Mouse (Mus musculus): ENCODE results near the gene Rpl39l. TPM values are rescaled to one million over a fixed set of nuclear protein-coding genes. Genes with fewer than 3 reads are reported as not detected.

Gene Rpl39l
- 9.1 and 12.9 TPM in 2 replicates for polyA plus RNA-seq (2011; ENCODE audit: insufficient read depth, insufficient read length, low read depth, missing spikeins)

GRCm38 (mm10) chr16:10170005-10170404, at the start of gene Rpl39l:
Gene Rpl39l, plus strand, starts transcription at chr16:10170226.
- no peak within 1 kb of the TSS for H3K27ac ChIP-seq (ENCODE audit: insufficient read depth, low read length)
- H3K9ac ChIP-seq (ENCODE audit: low read depth, poor library complexity, severe bottlenecking), result no peak within 1 kb of the TSS
- H3K36me3 ChIP-seq (ENCODE audit: control insufficient read depth, insufficient read depth, low read length, poor library complexity, severe bottlenecking), result no peaks in the 10 kb centered on the region
- TF ChIP-seq EP300 (IDR thresholded peaks at IDR 0.05; ENCODE audit: insufficient read depth, low read depth, low read length), result no peak
- TF ChIP-seq CTCF (IDR thresholded peaks at IDR 0.05; ENCODE audit: low read depth, low read length), result no peak
- no peak for TF ChIP-seq POLR2A (IDR thresholded peaks at IDR 0.05; ENCODE audit: insufficient read depth, low read length)
- H3K4me1 ChIP-seq (ENCODE audit: control insufficient read depth, insufficient read depth, low read length), result no peaks in the 10 kb centered on the region
- H3K27me3 ChIP-seq (ENCODE audit: control insufficient read depth, insufficient read depth, low read length, poor library complexity, severe bottlenecking), result no peaks in the 10 kb centered on the region
- H3K9me3 ChIP-seq (replicated peaks; ENCODE audit: control insufficient read depth, insufficient read depth, low read length, poor library complexity, severe bottlenecking), result peaks cover 12% of the 10 kb centered on the region; the same call in 1 of the 2 replicates
- H3K4me3 ChIP-seq (ENCODE audit: low read depth, low read length), result peak within 1 kb of the TSS; percentile 41

- no peaks in the 10 kb centered on the region for H3K27me3 ChIP-seq (ENCODE audit: control insufficient read depth, insufficient read depth, low read length, poor library complexity, severe bottlenecking)
- TF ChIP-seq EP300 (IDR thresholded peaks at IDR 0.05; ENCODE audit: insufficient read depth, low read depth, low read length) (no peak), POLR2A (IDR thresholded peaks at IDR 0.05; ENCODE audit: insufficient read depth, low read length) (no peak), CTCF (IDR thresholded peaks at IDR 0.05; ENCODE audit: low read depth, low read length) (no peak)
- no peak overlapping the region for H3K4me3 ChIP-seq (ENCODE audit: low read depth, low read length)
- no peaks in the 10 kb centered on the region for H3K4me1 ChIP-seq (ENCODE audit: control insufficient read depth, insufficient read depth, low read length)
- H3K9ac ChIP-seq (ENCODE audit: low read depth, poor library complexity, severe bottlenecking), result no peak overlapping the region
- no peaks in the 10 kb centered on the region for H3K36me3 ChIP-seq (ENCODE audit: control insufficient read depth, insufficient read depth, low read length, poor library complexity, severe bottlenecking)
- no peak overlapping the region for H3K27ac ChIP-seq (ENCODE audit: insufficient read depth, low read length)
- peaks cover 18% of the 10 kb centered on the region for H3K9me3 ChIP-seq (replicated peaks; ENCODE audit: control insufficient read depth, insufficient read depth, low read length, poor library complexity, severe bottlenecking)
Measured at GRCm38 (mm10) chr16:10127586-10127985, 42.4 kb upstream of the Rpl39l start.

- Histone ChIP-seq H3K36me3 (ENCODE audit: control insufficient read depth, insufficient read depth, low read length, poor library complexity, severe bottlenecking) (no peaks in the 10 kb centered on the region), H3K27ac (ENCODE audit: insufficient read depth, low read length) (no peak overlapping the region), H3K4me3 (ENCODE audit: low read depth, low read length) (no peak overlapping the region), H3K9me3 (replicated peaks; ENCODE audit: control insufficient read depth, insufficient read depth, low read length, poor library complexity, severe bottlenecking) (peaks cover 7% of the 10 kb centered on the region), H3K27me3 (ENCODE audit: control insufficient read depth, insufficient read depth, low read length, poor library complexity, severe bottlenecking) (no peaks in the 10 kb centered on the region), H3K4me1 (ENCODE audit: control insufficient read depth, insufficient read depth, low read length) (no peaks in the 10 kb centered on the region), H3K9ac (ENCODE audit: low read depth, poor library complexity, severe bottlenecking) (no peak overlapping the region)
- no peak for TF ChIP-seq POLR2A (IDR thresholded peaks at IDR 0.05; ENCODE audit: insufficient read depth, low read length)
- TF ChIP-seq CTCF (IDR thresholded peaks at IDR 0.05; ENCODE audit: low read depth, low read length), result no peak
- no peak for TF ChIP-seq EP300 (IDR thresholded peaks at IDR 0.05; ENCODE audit: insufficient read depth, low read depth, low read length)
Measured at GRCm38 (mm10) chr16:10129052-10129911, 40.7 kb upstream of the Rpl39l start.

- no peak for TF ChIP-seq CTCF (IDR thresholded peaks at IDR 0.05; ENCODE audit: low read depth, low read length)
- TF ChIP-seq POLR2A (IDR thresholded peaks at IDR 0.05; ENCODE audit: insufficient read depth, low read length), result no peak
- TF ChIP-seq EP300 (IDR thresholded peaks at IDR 0.05; ENCODE audit: insufficient read depth, low read depth, low read length), result no peak
- Histone ChIP-seq H3K9ac (ENCODE audit: low read depth, poor library complexity, severe bottlenecking) (no peak overlapping the region), H3K27ac (ENCODE audit: insufficient read depth, low read length) (no peak overlapping the region), H3K36me3 (ENCODE audit: control insufficient read depth, insufficient read depth, low read length, poor library complexity, severe bottlenecking) (no peaks in the 10 kb centered on the region), H3K4me3 (ENCODE audit: low read depth, low read length) (no peak overlapping the region), H3K4me1 (ENCODE audit: control insufficient read depth, insufficient read depth, low read length) (no peaks in the 10 kb centered on the region), H3K27me3 (ENCODE audit: control insufficient read depth, insufficient read depth, low read length, poor library complexity, severe bottlenecking) (no peaks in the 10 kb centered on the region), H3K9me3 (replicated peaks; ENCODE audit: control insufficient read depth, insufficient read depth, low read length, poor library complexity, severe bottlenecking) (peaks cover 8% of the 10 kb centered on the region)
Measured at GRCm38 (mm10) chr16:10143166-10143565, 26.9 kb upstream of the Rpl39l start.

- H3K27me3 ChIP-seq (ENCODE audit: control insufficient read depth, insufficient read depth, low read length, poor library complexity, severe bottlenecking), result no peaks in the 10 kb centered on the region
- H3K9me3 ChIP-seq (replicated peaks; ENCODE audit: control insufficient read depth, insufficient read depth, low read length, poor library complexity, severe bottlenecking), result peaks cover 11% of the 10 kb centered on the region
- TF ChIP-seq CTCF (IDR thresholded peaks at IDR 0.05; ENCODE audit: low read depth, low read length), result no peak
- no peaks in the 10 kb centered on the region for H3K36me3 ChIP-seq (ENCODE audit: control insufficient read depth, insufficient read depth, low read length, poor library complexity, severe bottlenecking)
- H3K4me1 ChIP-seq (ENCODE audit: control insufficient read depth, insufficient read depth, low read length), result no peaks in the 10 kb centered on the region
- no peak overlapping the region for H3K4me3 ChIP-seq (ENCODE audit: low read depth, low read length)
- H3K9ac ChIP-seq (ENCODE audit: low read depth, poor library complexity, severe bottlenecking), result no peak overlapping the region
- H3K27ac ChIP-seq (ENCODE audit: insufficient read depth, low read length), result no peak overlapping the region
Measured at GRCm38 (mm10) chr16:10147401-10147800, 22.6 kb upstream of the Rpl39l start.
